Mouse (Mus musculus): ENCODE results near the gene Zc2hc1c.

- TF ChIP-seq POLR2A (IDR thresholded peaks at IDR 0.05; ENCODE audit: extremely low read depth, insufficient read depth, low read length) (no peak), CTCF (IDR thresholded peaks at IDR 0.05; ENCODE audit: low read depth, low read length) (no peak)
These were observed 53.9 kb downstream of the Zc2hc1c start for GRCm38 (mm10) chr12:85342310-85342709.
